Mouse (Mus musculus) hindbrain, embryonic 11.5 days (tissue): ENCODE results near the gene Bcl3. TPM values are rescaled to one million over a fixed set of nuclear protein-coding genes. Genes with fewer than 3 reads are reported as not detected.

Source experiments
- ATAC-seq: fragments of 200-750 bp; cut with Nextera tagmentation; 2 replicates; pipeline ENCODE4 v1.8.0; 2017; ENCODE audit warnings: mild to moderate bottlenecking, moderate TSS enrichment, moderate library complexity; ENCODE audit not compliant: low FRiP score
- DNase-seq: peaks from one replicate; pipeline ENCODE4 v3.0.0-alpha.2; 2015; ENCODE audit warnings: low spot score
- H3K27ac ChIP-seq: fragments of 300-500 bp; sonication (generic); 2 replicates; pipeline ENCODE4 v1.5.1; 2014; ENCODE audit warnings: mild to moderate bottlenecking, low read depth, low read length
- H3K27me3 ChIP-seq: fragments of 300-500 bp; sonication (generic); 2 replicates; pipeline ENCODE4 v1.6.1; 2014; ENCODE audit warnings: mild to moderate bottlenecking, low read length, moderate library complexity, mixed read lengths; ENCODE audit not compliant: control insufficient read depth, insufficient read depth
- H3K36me3 ChIP-seq: fragments of 300-500 bp; sonication (generic); 2 replicates; pipeline ENCODE4 v1.6.1; 2014; ENCODE audit warnings: mild to moderate bottlenecking, low read length, moderate library complexity, mixed read lengths; ENCODE audit not compliant: control insufficient read depth, insufficient read depth
- H3K4me1 ChIP-seq: fragments of 300-500 bp; sonication (generic); replicated peaks from 2 replicates; pipeline ENCODE4 v1.6.1; 2014; ENCODE audit warnings: low read length, mixed read lengths; ENCODE audit not compliant: control insufficient read depth, insufficient read depth
- H3K4me2 ChIP-seq: fragments of 300-500 bp; sonication (generic); replicated peaks from 2 replicates; pipeline ENCODE4 v1.6.1; 2014; ENCODE audit warnings: mild to moderate bottlenecking, low read depth, low read length
- H3K4me3 ChIP-seq: fragments of 300-500 bp; sonication (generic); 2 replicates; pipeline ENCODE4 v1.5.1; 2014; ENCODE audit warnings: low read depth, low read length
- H3K9ac ChIP-seq: fragments of 300-500 bp; sonication (generic); 2 replicates; pipeline ENCODE4 v1.6.1; 2014; ENCODE audit warnings: low read depth, low read length
- H3K9me3 ChIP-seq: fragments of 300-500 bp; sonication (generic); 2 replicates; pipeline ENCODE4 v1.6.1; 2016; ENCODE audit warnings: low read length; ENCODE audit not compliant: control insufficient read depth
- WGBS: fragments of 180-500 bp; shearing (Covaris S2); extraction: QIAGEN DNeasy Blood & Tissue Kit; methylation state at CpG from one replicate; pipeline ENCODE4 v1.1.7; 2014; 5-methylcytosine and 5-hydroxymethylcytosine counted together
- polyA plus RNA-seq: library from polyadenylated mRNA; unstranded; fragments of >200 nt; fragmentation: Nextera tagmentation; extraction: Ambion mirVana; gene quantifications from 2 replicates; pipeline ENCODE4 v1.2.1, GENCODE M21; 2014

Bcl3 gene
- polyA plus RNA-seq, 1 experiment from 2014 or later: 0.26 TPM

DNA sequence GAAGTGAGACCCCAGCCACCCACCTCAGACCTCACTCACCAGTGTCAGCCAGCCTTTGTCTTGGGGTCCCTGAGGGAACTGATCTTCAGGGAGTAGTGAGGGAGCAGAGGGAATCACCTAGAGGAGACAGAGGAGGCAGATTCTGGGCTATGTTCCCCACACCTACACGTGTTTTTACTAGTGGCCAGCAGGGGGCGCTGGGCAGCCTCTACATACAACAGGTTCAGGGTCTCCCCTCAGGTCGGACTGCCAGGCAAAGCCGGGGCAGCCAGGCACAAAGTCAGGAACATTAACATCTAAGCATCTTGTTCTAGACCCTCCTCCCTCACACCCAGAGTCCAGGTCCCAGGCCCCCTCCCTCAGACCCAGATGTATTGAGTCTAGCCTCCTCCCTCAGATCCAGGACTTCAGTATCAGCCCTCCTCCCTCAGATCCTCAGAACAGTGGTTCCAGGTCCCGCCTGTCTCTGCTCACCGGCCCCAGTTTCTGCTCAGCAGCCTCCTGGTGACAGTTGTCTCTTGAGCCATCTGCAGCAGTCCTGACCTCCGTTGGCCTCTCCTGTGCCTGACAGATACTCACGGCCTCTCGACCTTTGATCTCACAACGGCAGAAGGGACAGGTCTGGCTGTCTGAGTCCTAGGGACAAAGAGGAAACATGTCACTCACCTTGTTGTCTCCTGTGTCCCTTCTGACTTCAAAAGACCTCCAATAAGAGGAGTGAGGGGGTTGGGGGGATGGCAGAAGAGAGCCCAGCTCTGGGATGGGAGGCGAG lies 37.6 kb downstream of the Bcl3 start:
- H3K27ac ChIP-seq: no peak overlapping the region
- H3K4me2 ChIP-seq: no peak overlapping the region
- no peaks in the 10 kb centered on the region for H3K9me3 ChIP-seq
- H3K36me3 ChIP-seq: no peaks in the 10 kb centered on the region
- no peak overlapping the region for H3K9ac ChIP-seq
- ATAC-seq (no peak), DNase-seq (peak; percentile 36)
- H3K4me3 ChIP-seq: no peak overlapping the region
- H3K4me1 ChIP-seq: no peaks in the 10 kb centered on the region
- 38% methylated on average over 11 of the region's 11 CpGs for WGBS
- no peaks in the 10 kb centered on the region for H3K27me3 ChIP-seq

- Histone ChIP-seq H3K4me1 (no peaks in the 10 kb centered on the region), H3K27ac (no peak overlapping the region), H3K27me3 (no peaks in the 10 kb centered on the region), H3K9ac (no peak overlapping the region), H3K36me3 (no peaks in the 10 kb centered on the region), H3K4me2 (no peak overlapping the region), H3K4me3 (no peak overlapping the region), H3K9me3 (no peaks in the 10 kb centered on the region)
- DNase-seq: no peak
- WGBS: 70% methylated on average over 8 of the region's 8 CpGs
- ATAC-seq: no peak
Observed at GRCm38 (mm10) chr7:19783630-19784029, 38.9 kb downstream of the Bcl3 start.

GRCm38 (mm10) chr7:19782645-19783044 lies 39.9 kb downstream of the Bcl3 start:
- H3K4me1 ChIP-seq: no peaks in the 10 kb centered on the region
- WGBS: 94% methylated on average over 4 of the region's 4 CpGs
- H3K4me2 ChIP-seq: no peak overlapping the region
- H3K9ac ChIP-seq: no peak overlapping the region
- DNase-seq (peak; percentile 28), ATAC-seq (no peak)
- no peak overlapping the region for H3K4me3 ChIP-seq
- no peaks in the 10 kb centered on the region for H3K36me3 ChIP-seq
- H3K27me3 ChIP-seq: no peaks in the 10 kb centered on the region
- no peak overlapping the region for H3K27ac ChIP-seq
- no peaks in the 10 kb centered on the region for H3K9me3 ChIP-seq

DNA sequence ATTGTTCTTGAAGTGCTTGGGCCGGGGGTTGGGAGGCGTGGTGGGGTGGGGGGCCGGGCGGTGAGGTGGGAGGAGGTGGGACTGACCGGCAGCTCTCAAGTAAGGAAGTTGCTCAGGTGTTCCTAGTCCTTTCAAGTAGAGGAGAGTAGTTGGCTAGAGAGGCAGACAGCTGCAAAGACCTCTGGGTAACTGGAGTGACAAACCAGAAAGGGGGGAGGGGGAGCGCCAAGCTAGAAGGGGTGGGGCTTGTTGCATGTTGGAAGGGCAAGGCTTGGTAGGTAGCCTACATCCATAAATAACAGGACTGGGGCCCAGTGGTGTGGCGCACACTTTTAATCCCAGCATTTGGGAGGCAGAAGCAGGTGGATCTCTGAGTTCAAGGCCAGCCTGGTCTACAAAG lies 40.8 kb downstream of the Bcl3 start:
- WGBS: 88% methylated on average over 7 of the region's 7 CpGs
- Histone ChIP-seq H3K27me3 (no peaks in the 10 kb centered on the region), H3K9ac (no peak overlapping the region), H3K4me1 (no peaks in the 10 kb centered on the region), H3K4me2 (no peak overlapping the region), H3K4me3 (no peak overlapping the region), H3K27ac (no peak overlapping the region), H3K9me3 (no peaks in the 10 kb centered on the region), H3K36me3 (no peaks in the 10 kb centered on the region)
- ATAC-seq (no peak), DNase-seq (no peak)

- no peaks in the 10 kb centered on the region for H3K4me1 ChIP-seq
- H3K27ac ChIP-seq: no peak overlapping the region
- no peak overlapping the region for H3K4me3 ChIP-seq
- H3K4me2 ChIP-seq: no peak overlapping the region
- H3K36me3 ChIP-seq: no peaks in the 10 kb centered on the region
- ATAC-seq (no peak), DNase-seq (no peak)
- no peaks in the 10 kb centered on the region for H3K9me3 ChIP-seq
- no peak overlapping the region for H3K9ac ChIP-seq
- WGBS: 84% methylated on average over 4 of the region's 4 CpGs
- no peaks in the 10 kb centered on the region for H3K27me3 ChIP-seq
Observed at GRCm38 (mm10) chr7:19779903-19780302, 42.7 kb downstream of the Bcl3 start.

DNA sequence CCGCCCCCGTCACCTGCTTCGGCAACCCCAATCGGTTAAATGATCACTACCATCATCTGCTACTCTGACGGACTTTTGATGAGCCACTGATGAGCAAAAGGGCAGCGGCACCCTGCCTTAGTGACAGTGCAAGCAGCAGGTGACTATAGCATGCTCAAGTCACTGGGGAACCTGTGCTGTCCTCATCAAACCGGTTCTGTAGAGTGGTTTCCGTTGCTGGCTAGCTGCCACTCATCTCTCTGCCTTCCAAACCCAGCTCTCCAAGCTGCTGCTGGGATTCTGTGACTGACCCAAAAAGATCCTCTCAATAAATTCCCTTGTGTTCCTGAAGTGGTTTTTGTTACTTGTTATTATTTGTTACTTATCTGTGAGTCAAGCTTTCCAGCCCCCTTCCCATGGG lies 43.9 kb downstream of the Bcl3 start:
- no peak overlapping the region for H3K9ac ChIP-seq
- H3K27me3 ChIP-seq: no peaks in the 10 kb centered on the region
- no peak for DNase-seq
- no peak overlapping the region for H3K4me2 ChIP-seq
- no peak for ATAC-seq
- H3K36me3 ChIP-seq: no peaks in the 10 kb centered on the region
- WGBS: 86% methylated on average over 8 of the region's 8 CpGs
- no peaks in the 10 kb centered on the region for H3K4me1 ChIP-seq
- H3K4me3 ChIP-seq: no peak overlapping the region
- H3K27ac ChIP-seq: no peak overlapping the region
- H3K9me3 ChIP-seq: no peaks in the 10 kb centered on the region

- H3K9ac ChIP-seq: no peak overlapping the region
- no peak for ATAC-seq
- H3K4me2 ChIP-seq: no peak overlapping the region
- no peaks in the 10 kb centered on the region for H3K9me3 ChIP-seq
- no peaks in the 10 kb centered on the region for H3K4me1 ChIP-seq
- WGBS: 90% methylated on average over 11 of the region's 11 CpGs
- no peak overlapping the region for H3K27ac ChIP-seq
- no peaks in the 10 kb centered on the region for H3K27me3 ChIP-seq
- no peaks in the 10 kb centered on the region for H3K36me3 ChIP-seq
- H3K4me3 ChIP-seq: no peak overlapping the region
- DNase-seq: no peak
Observed at GRCm38 (mm10) chr7:19777049-19777723, 45.4 kb downstream of the Bcl3 start.

DNA sequence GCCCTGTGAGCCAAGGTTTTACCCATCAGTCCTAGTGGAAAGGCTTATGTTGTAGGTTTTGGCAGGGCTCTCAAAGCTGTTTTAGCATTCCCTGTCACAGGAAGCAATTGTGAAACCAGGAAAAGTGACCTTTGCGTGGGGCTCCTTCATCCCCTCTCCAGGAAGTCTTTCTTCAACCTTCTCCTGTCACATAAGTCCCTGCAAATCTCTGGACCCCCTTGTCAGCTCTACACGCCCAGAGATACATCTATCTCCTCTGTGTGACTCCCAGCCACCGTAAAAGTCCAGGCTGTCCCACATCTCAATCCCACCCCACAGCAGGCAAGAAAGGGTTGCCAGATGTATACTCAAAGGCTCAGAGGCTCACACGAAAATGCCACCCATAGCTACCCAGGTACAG lies 50.9 kb downstream of the Bcl3 start:
- no peak overlapping the region for H3K4me2 ChIP-seq
- DNase-seq: no peak
- H3K4me1 ChIP-seq: peaks cover 6% of the 10 kb centered on the region
- no peak overlapping the region for H3K9ac ChIP-seq
- 56% methylated on average over 4 of the region's 4 CpGs for WGBS
- ATAC-seq: no peak
- H3K4me3 ChIP-seq: no peak overlapping the region
- H3K9me3 ChIP-seq: no peaks in the 10 kb centered on the region
- no peaks in the 10 kb centered on the region for H3K36me3 ChIP-seq
- no peak overlapping the region for H3K27ac ChIP-seq
- H3K27me3 ChIP-seq: peaks cover 18% of the 10 kb centered on the region

- peak within 1 kb of the TSS; percentile 32 for H3K4me3 ChIP-seq
- peaks cover 6% of the 10 kb centered on the region for H3K4me1 ChIP-seq
- no peaks in the 10 kb centered on the region for H3K9me3 ChIP-seq
- peak; percentile 53 for DNase-seq
- peaks cover 18% of the 10 kb centered on the region for H3K27me3 ChIP-seq
- H3K4me2 ChIP-seq: peak within 1 kb of the TSS; percentile 72
- WGBS: 4% methylated on average over 8 of the region's 9 CpGs
- no peaks in the 10 kb centered on the region for H3K36me3 ChIP-seq
- H3K27ac ChIP-seq: 0 out of 2 replicates have a peak within 1 kb of the TSS, but pooled peaks have one; percentile 30
- peak within 1 kb of the TSS; percentile 57 for H3K9ac ChIP-seq
- ATAC-seq: peak; percentile 57
Observed at GRCm38 (mm10) chr7:19770984-19771391, 51.6 kb downstream of the Bcl3 start, which contains the start of gene Bcam. TSS of gene Bcam (minus strand) at chr7:19771016.
